16 mouse cellular contexts compared by ENCODE assay signal in genomic region chr12:84904399-84904798, GRCm38 (mm10). TPM values are rescaled to one million over a fixed set of nuclear protein-coding genes. Genes with fewer than 3 reads are reported as not detected.
"Had no signal": no experiment of that assay in that cellular context is flagged by ENCODE, and none has a peak within 500 bp of the region (broad histone marks: within the 10 kb centered on the region; RNA-seq: fewer than 3 reads in every experiment).

No protein-coding gene starts in this region.

- DNase-seq: cerebellum, adult 8-10 months; cerebellum, adult 9-10 months; cerebellum, adult 9-11 months; cerebellum, postnatal 25 days; cerebellum, postnatal 36 days; embryo, embryonic 11 days; forebrain, postnatal 0 days; gastrocnemius, adult 2 months; gastrocnemius, postnatal 10 days; gastrocnemius, postnatal 14 days; gastrocnemius, postnatal 25 days; gastrocnemius, postnatal 36 days; heart, adult 18-20 months; heart, adult 2 months had no signal

RNA-seq across cellular contexts. Expression of gene Ltbp2, which starts 28.1 kb away (rescaled TPM):
- total RNA-seq: common myeloid progenitor, adult 5-6 weeks; granulocyte monocyte progenitor cell, adult 5-6 weeks had no signal
